Mouse (Mus musculus): Measurements from ENCODE around the gene Rbm18. TPM values are rescaled to one million over a fixed set of nuclear protein-coding genes. Genes with fewer than 3 reads are reported as not detected.

Rbm18 gene
- polyA plus RNA-seq, 1 experiment from 2014 or later = 98.2 TPM

DNA sequence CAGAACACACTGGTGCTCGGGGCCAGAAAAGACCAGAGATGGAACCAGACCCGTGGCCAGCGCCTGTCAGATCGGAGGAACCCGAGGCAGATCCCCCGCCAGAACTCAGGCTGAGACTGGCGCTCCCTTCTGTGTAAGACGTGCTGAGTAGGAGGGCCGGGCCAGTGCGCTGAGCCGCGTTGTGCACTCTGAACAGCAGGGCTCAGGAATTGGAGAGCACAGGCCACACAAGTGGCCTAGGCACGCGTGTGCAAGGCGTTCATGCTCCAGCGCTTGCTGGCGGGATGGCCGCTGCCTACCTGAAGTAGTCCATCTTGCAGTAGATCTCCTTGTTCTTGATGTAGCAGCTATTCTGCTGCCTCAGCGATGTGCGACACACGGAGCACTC is 34.0 kb downstream of the Rbm18 start:
- no peak overlapping the region for H3K9ac ChIP-seq (ENCODE audit: low read length)

GRCm38 (mm10) chr2:36101866-36102558 is 34.6 kb downstream of the Rbm18 start:
- ATAC-seq (replicated peaks; ENCODE audit: low FRiP score) = no peak
- 2% methylated on average over 28 of the region's 28 CpGs for WGBS
- H3K36me3 ChIP-seq (ENCODE audit: control insufficient read depth, insufficient read depth, low read length) = no peaks in the 10 kb centered on the region
- H3K27me3 ChIP-seq (ENCODE audit: control insufficient read depth, insufficient read depth, low read length) = peaks cover 96% of the 10 kb centered on the region
- peak overlapping the region; percentile 24; the same call in 1 of the 2 replicates for H3K4me2 ChIP-seq (ENCODE audit: low read depth, low read length, severe bottlenecking)
- peak overlapping the region; percentile 16 for H3K4me3 ChIP-seq (ENCODE audit: low read depth, low read length)
- DNase-seq (ENCODE audit: low spot score) = no peak
- H3K4me1 ChIP-seq (replicated peaks; ENCODE audit: control insufficient read depth, insufficient read depth, low read length) = peaks cover 19% of the 10 kb centered on the region; the same call in 1 of the 2 replicates
- H3K9me3 ChIP-seq (ENCODE audit: control insufficient read depth, low read length) = no peaks in the 10 kb centered on the region
- H3K27ac ChIP-seq (ENCODE audit: low read depth, low read length) = no peak overlapping the region
- no peak overlapping the region for H3K9ac ChIP-seq (ENCODE audit: low read length)

More for the DNA sequence above, 34.0 kb downstream of the Rbm18 start:
- Histone ChIP-seq H3K36me3 (ENCODE audit: control insufficient read depth, insufficient read depth, low read length) (no peaks in the 10 kb centered on the region), H3K27ac (ENCODE audit: low read depth, low read length) (no peak overlapping the region), H3K4me2 (ENCODE audit: low read depth, low read length, severe bottlenecking) (0 out of 2 replicates have a peak overlapping the region, but pooled peaks have one; percentile 15), H3K4me1 (replicated peaks; ENCODE audit: control insufficient read depth, insufficient read depth, low read length) (peaks cover 19% of the 10 kb centered on the region; the same call in 1 of the 2 replicates), H3K27me3 (ENCODE audit: control insufficient read depth, insufficient read depth, low read length) (peaks cover 95% of the 10 kb centered on the region), H3K9me3 (ENCODE audit: control insufficient read depth, low read length) (no peaks in the 10 kb centered on the region), H3K4me3 (ENCODE audit: low read depth, low read length) (peak overlapping the region; percentile 16)
- ATAC-seq (replicated peaks; ENCODE audit: low FRiP score) (no peak), DNase-seq (ENCODE audit: low spot score) (peak; percentile 68)
- WGBS = under 1% methylated on average over 21 of the region's 21 CpGs

DNA sequence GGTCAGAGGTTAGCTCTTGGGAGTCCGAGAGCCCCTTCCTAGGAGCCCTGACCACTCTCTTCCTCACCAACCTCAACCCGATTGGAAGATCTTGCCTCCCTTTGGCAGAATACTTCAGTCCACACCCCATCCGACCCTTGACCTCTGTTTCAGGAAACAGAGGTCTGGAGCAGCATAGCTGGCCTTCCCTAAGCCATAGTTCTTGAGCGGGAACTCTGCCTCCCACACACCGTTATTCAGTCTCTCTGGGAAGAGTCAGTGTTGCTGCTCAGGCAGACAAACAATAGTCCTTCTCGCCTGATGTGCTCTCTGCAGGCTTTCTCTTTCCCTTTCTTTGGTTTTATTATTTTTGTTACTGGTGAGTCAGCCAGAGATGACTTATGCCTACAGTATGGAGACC is 36.8 kb downstream of the Rbm18 start:
- H3K4me2 ChIP-seq (ENCODE audit: low read depth, low read length, severe bottlenecking) = no peak overlapping the region
- no peak overlapping the region for H3K4me3 ChIP-seq (ENCODE audit: low read depth, low read length)
- no peak for ATAC-seq (replicated peaks; ENCODE audit: low FRiP score)
- H3K4me1 ChIP-seq (replicated peaks; ENCODE audit: control insufficient read depth, insufficient read depth, low read length) = peaks cover 15% of the 10 kb centered on the region; the same call in 1 of the 2 replicates
- 3% methylated on average over 6 of the region's 6 CpGs for WGBS
- no peak overlapping the region for H3K9ac ChIP-seq (ENCODE audit: low read length)
- no peaks in the 10 kb centered on the region for H3K36me3 ChIP-seq (ENCODE audit: control insufficient read depth, insufficient read depth, low read length)
- peaks cover 96% of the 10 kb centered on the region for H3K27me3 ChIP-seq (ENCODE audit: control insufficient read depth, insufficient read depth, low read length)
- no peak overlapping the region for H3K27ac ChIP-seq (ENCODE audit: low read depth, low read length)
- no peaks in the 10 kb centered on the region for H3K9me3 ChIP-seq (ENCODE audit: control insufficient read depth, low read length)
- DNase-seq (ENCODE audit: low spot score) = no peak

- Histone ChIP-seq H3K36me3 (ENCODE audit: control insufficient read depth, insufficient read depth, low read length) (no peaks in the 10 kb centered on the region), H3K4me2 (ENCODE audit: low read depth, low read length, severe bottlenecking) (no peak overlapping the region), H3K4me3 (ENCODE audit: low read depth, low read length) (no peak overlapping the region), H3K9ac (ENCODE audit: low read length) (no peak overlapping the region), H3K4me1 (replicated peaks; ENCODE audit: control insufficient read depth, insufficient read depth, low read length) (peaks cover 4% of the 10 kb centered on the region; the same call in 1 of the 2 replicates), H3K27ac (ENCODE audit: low read depth, low read length) (no peak overlapping the region), H3K27me3 (ENCODE audit: control insufficient read depth, insufficient read depth, low read length) (peaks cover 98% of the 10 kb centered on the region), H3K9me3 (ENCODE audit: control insufficient read depth, low read length) (no peaks in the 10 kb centered on the region)
- 2% methylated on average over 5 of the region's 5 CpGs for WGBS
- DNase-seq (ENCODE audit: low spot score) (no peak), ATAC-seq (replicated peaks; ENCODE audit: low FRiP score) (no peak)
Observed at GRCm38 (mm10) chr2:36098021-36098420, 38.6 kb downstream of the Rbm18 start.

GRCm38 (mm10) chr2:36097129-36097815 is 39.3 kb downstream of the Rbm18 start:
- Histone ChIP-seq H3K27ac (ENCODE audit: low read depth, low read length) (no peak overlapping the region), H3K9ac (ENCODE audit: low read length) (no peak overlapping the region), H3K4me1 (replicated peaks; ENCODE audit: control insufficient read depth, insufficient read depth, low read length) (no peaks in the 10 kb centered on the region), H3K4me3 (ENCODE audit: low read depth, low read length) (no peak overlapping the region), H3K27me3 (ENCODE audit: control insufficient read depth, insufficient read depth, low read length) (peaks cover 98% of the 10 kb centered on the region), H3K4me2 (ENCODE audit: low read depth, low read length, severe bottlenecking) (no peak overlapping the region), H3K9me3 (ENCODE audit: control insufficient read depth, low read length) (no peaks in the 10 kb centered on the region), H3K36me3 (ENCODE audit: control insufficient read depth, insufficient read depth, low read length) (no peaks in the 10 kb centered on the region)
- DNase-seq (ENCODE audit: low spot score) = no peak
- ATAC-seq (replicated peaks; ENCODE audit: low FRiP score) = no peak
- 1% methylated on average over 18 of the region's 18 CpGs for WGBS

- no peak overlapping the region for H3K4me2 ChIP-seq (ENCODE audit: low read depth, low read length, severe bottlenecking)
Observed at GRCm38 (mm10) chr2:36093914-36094475, 42.6 kb downstream of the Rbm18 start.

DNA sequence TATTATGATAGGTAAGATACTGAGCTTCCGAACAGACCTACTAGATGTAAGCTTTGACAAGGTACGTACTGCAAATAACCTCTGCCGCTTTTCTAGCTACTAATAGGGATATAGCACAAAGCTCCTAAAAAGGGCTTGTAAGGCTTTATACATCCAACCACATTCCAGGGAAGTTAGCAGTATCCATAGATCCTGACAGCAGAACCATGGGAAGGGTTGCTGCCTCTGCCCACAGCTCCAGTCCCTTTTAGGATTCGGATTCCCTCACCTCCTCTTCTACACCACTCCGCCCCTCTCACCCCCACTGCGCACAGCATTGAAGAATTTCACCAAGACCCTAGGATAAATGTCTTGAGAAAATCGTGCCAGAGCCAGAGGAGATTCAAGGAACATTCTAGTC is 43.3 kb downstream of the Rbm18 start:
- peaks cover 9% of the 10 kb centered on the region; the same call in 1 of the 2 replicates for H3K4me1 ChIP-seq (replicated peaks; ENCODE audit: control insufficient read depth, insufficient read depth, low read length)
- H3K9me3 ChIP-seq (ENCODE audit: control insufficient read depth, low read length) = no peaks in the 10 kb centered on the region
- no peak overlapping the region for H3K27ac ChIP-seq (ENCODE audit: low read depth, low read length)
- ATAC-seq (replicated peaks; ENCODE audit: low FRiP score) (no peak), DNase-seq (ENCODE audit: low spot score) (no peak)
- peaks cover 89% of the 10 kb centered on the region for H3K27me3 ChIP-seq (ENCODE audit: control insufficient read depth, insufficient read depth, low read length)
- H3K4me3 ChIP-seq (ENCODE audit: low read depth, low read length) = no peak overlapping the region
- H3K36me3 ChIP-seq (ENCODE audit: control insufficient read depth, insufficient read depth, low read length) = no peaks in the 10 kb centered on the region
- H3K9ac ChIP-seq (ENCODE audit: low read length) = no peak overlapping the region
- H3K4me2 ChIP-seq (ENCODE audit: low read depth, low read length, severe bottlenecking) = no peak overlapping the region
- 10% methylated on average over 7 of the region's 7 CpGs for WGBS

More at GRCm38 (mm10) chr2:36093914-36094475, 42.6 kb downstream of the Rbm18 start:
- DNase-seq (ENCODE audit: low spot score) (no peak), ATAC-seq (replicated peaks; ENCODE audit: low FRiP score) (no peak)
- H3K27me3 ChIP-seq (ENCODE audit: control insufficient read depth, insufficient read depth, low read length) = peaks cover 96% of the 10 kb centered on the region
- H3K9ac ChIP-seq (ENCODE audit: low read length) = no peak overlapping the region
- 2% methylated on average over 31 of the region's 31 CpGs for WGBS
- no peak overlapping the region for H3K27ac ChIP-seq (ENCODE audit: low read depth, low read length)
- peaks cover 9% of the 10 kb centered on the region; the same call in 1 of the 2 replicates for H3K4me1 ChIP-seq (replicated peaks; ENCODE audit: control insufficient read depth, insufficient read depth, low read length)
- H3K36me3 ChIP-seq (ENCODE audit: control insufficient read depth, insufficient read depth, low read length) = no peaks in the 10 kb centered on the region
- no peak overlapping the region for H3K4me3 ChIP-seq (ENCODE audit: low read depth, low read length)
- H3K9me3 ChIP-seq (ENCODE audit: control insufficient read depth, low read length) = no peaks in the 10 kb centered on the region

GRCm38 (mm10) chr2:36092748-36093147 is 43.8 kb downstream of the Rbm18 start:
- WGBS = 2% methylated on average over 4 of the region's 4 CpGs
- ATAC-seq (replicated peaks; ENCODE audit: low FRiP score) = no peak
- no peak for DNase-seq (ENCODE audit: low spot score)

More at GRCm38 (mm10) chr2:36092748-36093147, 43.8 kb downstream of the Rbm18 start:
- Histone ChIP-seq H3K9me3 (ENCODE audit: control insufficient read depth, low read length) (no peaks in the 10 kb centered on the region), H3K36me3 (ENCODE audit: control insufficient read depth, insufficient read depth, low read length) (no peaks in the 10 kb centered on the region), H3K4me1 (replicated peaks; ENCODE audit: control insufficient read depth, insufficient read depth, low read length) (peaks cover 9% of the 10 kb centered on the region; the same call in 1 of the 2 replicates), H3K27me3 (ENCODE audit: control insufficient read depth, insufficient read depth, low read length) (peaks cover 87% of the 10 kb centered on the region), H3K4me2 (ENCODE audit: low read depth, low read length, severe bottlenecking) (no peak overlapping the region), H3K9ac (ENCODE audit: low read length) (no peak overlapping the region), H3K4me3 (ENCODE audit: low read depth, low read length) (no peak overlapping the region), H3K27ac (ENCODE audit: low read depth, low read length) (no peak overlapping the region)

Measured in forebrain, embryonic 11.5 days (tissue).